Mouse (Mus musculus) lung, postnatal 25 days (tissue): ENCODE measurements around the gene Sik3.
"Not testable (repeated sequence)": the region's sequence is repeated elsewhere in the genome, so short reads cannot be mapped to it uniquely, and the experiment has no call there.

ENCODE experiments used
- DNase-seq: peaks from one replicate; pipeline ENCODE4 v3.0.0; 2022; ENCODE audit warnings: low spot score

Sik3 gene

GRCm38 (mm10) chr9:46152067-46153015 is 139.7 kb downstream of the Sik3 start:
- no peak for DNase-seq

- DNase-seq = no peak
Measured at GRCm38 (mm10) chr9:46154469-46154868, 141.8 kb downstream of the Sik3 start.

- no peak for DNase-seq
Measured at GRCm38 (mm10) chr9:46155026-46155425, 142.4 kb downstream of the Sik3 start.

- DNase-seq = not testable (repeated sequence)
Measured at GRCm38 (mm10) chr9:46155818-46156217, 143.2 kb downstream of the Sik3 start.

GRCm38 (mm10) chr9:46156711-46157110 is 144.1 kb downstream of the Sik3 start:
- no peak for DNase-seq

GRCm38 (mm10) chr9:46158273-46158813 is 145.7 kb downstream of the Sik3 start:
- peak; percentile 63 for DNase-seq

- no peak for DNase-seq
Measured at GRCm38 (mm10) chr9:46163430-46163829, 150.8 kb downstream of the Sik3 start.

GRCm38 (mm10) chr9:46168802-46169201 is 156.2 kb downstream of the Sik3 start:
- DNase-seq = no peak

GRCm38 (mm10) chr9:46172251-46172650 is 159.6 kb downstream of the Sik3 start:
- no peak for DNase-seq

GRCm38 (mm10) chr9:46172953-46173352 is 160.3 kb downstream of the Sik3 start:
- DNase-seq = no peak

GRCm38 (mm10) chr9:46173919-46174318 is 161.3 kb downstream of the Sik3 start:
- DNase-seq = no peak

GRCm38 (mm10) chr9:46174770-46175294 is 162.2 kb downstream of the Sik3 start:
- DNase-seq = no peak

- DNase-seq = peak; percentile 61
Measured at GRCm38 (mm10) chr9:46175300-46175699, 162.7 kb downstream of the Sik3 start.

- peak; percentile 57 for DNase-seq
Measured at GRCm38 (mm10) chr9:46175938-46176375, 163.3 kb downstream of the Sik3 start.

- DNase-seq = no peak
Measured at GRCm38 (mm10) chr9:46176613-46177012, 164.0 kb downstream of the Sik3 start.

- DNase-seq = no peak
Measured at GRCm38 (mm10) chr9:46178595-46178994, 166.0 kb downstream of the Sik3 start.

GRCm38 (mm10) chr9:46181297-46181696 is 168.7 kb downstream of the Sik3 start:
- DNase-seq = no peak

GRCm38 (mm10) chr9:46184542-46184941 is 171.9 kb downstream of the Sik3 start:
- DNase-seq = no peak

GRCm38 (mm10) chr9:46185191-46185590 is 172.6 kb downstream of the Sik3 start:
- DNase-seq = peak; percentile 57

- DNase-seq = no peak
Measured at GRCm38 (mm10) chr9:46186387-46186786, 173.8 kb downstream of the Sik3 start.

GRCm38 (mm10) chr9:46188370-46188769 is 175.8 kb downstream of the Sik3 start:
- no peak for DNase-seq

- DNase-seq = no peak
Measured at GRCm38 (mm10) chr9:46188956-46189355, 176.3 kb downstream of the Sik3 start.

- no peak for DNase-seq
Measured at GRCm38 (mm10) chr9:46189381-46189780, 176.8 kb downstream of the Sik3 start.
